Mouse (Mus musculus) heart, postnatal 25 days (tissue): Measurements from ENCODE around the gene Acin1. TPM values are rescaled to one million over a fixed set of nuclear protein-coding genes. Genes with fewer than 3 reads are reported as not detected.
A peak's percentile ranks its signal among the peaks of the same experiment; 100 is the strongest.
"Not testable (repeated sequence)": the region's sequence is repeated elsewhere in the genome, so short reads cannot be mapped to it uniquely, and the experiment has no call there.

Experiments
- DNase-seq: peaks from one replicate; pipeline ENCODE4 v3.0.0; 2022; ENCODE audit warnings: low spot score
- intact Hi-C: fragments of 180-260 bp; cut with DNase I; formaldehyde crosslinking; loops from one replicate; pipeline ENCODE4 v1.15.1; 2025
- total RNA-seq, 2 experiments: library from RNA; stranded (reverse); gene quantifications; 2 replicates each; pipeline ENCODE4 v1.2.3; 2021

The Acin1 gene
- total RNA-seq, 2 experiments from 2014 or later: 78.7 to 80.9 TPM

DNA sequence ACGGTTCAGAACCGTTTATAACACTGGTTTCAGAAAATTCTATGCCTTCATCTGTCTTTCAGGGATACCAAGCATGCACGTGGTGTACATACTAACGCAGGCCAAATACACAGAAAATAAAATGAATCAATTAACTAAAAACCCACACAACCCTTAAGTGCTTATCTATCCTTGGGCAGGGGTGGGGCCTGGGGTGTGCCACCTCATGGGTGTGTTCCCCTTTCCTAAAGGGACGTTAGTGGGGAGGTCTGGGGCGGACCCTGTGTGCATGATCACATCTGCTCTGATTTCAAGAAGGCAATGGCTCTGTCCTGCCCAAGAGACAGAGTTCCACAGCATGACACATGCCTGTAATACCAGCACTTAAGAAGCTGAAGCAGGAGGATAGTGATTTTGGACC, 63.4 kb downstream of the Acin1 start:
- intact Hi-C loops: no loop called here
- no peak for DNase-seq

DNA sequence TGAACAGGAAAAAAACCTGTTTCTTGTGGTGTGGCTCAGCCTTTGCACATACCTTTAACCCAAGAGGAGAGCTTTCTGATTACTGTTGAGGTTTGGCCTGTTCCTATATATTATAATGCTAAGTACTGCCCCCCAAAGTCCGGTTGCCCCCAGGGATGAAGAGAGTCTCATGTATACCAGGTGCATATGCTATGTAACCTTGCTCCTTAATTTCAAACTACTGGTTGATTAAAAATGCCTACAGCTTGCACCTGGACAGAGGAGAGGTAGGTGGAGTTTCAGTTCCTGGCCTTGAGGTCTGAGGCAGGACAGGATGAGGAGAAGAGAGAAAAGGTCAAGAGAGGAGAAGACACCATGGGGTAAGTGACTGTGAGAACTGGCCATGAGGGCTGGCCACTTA, 65.6 kb downstream of the Acin1 start, which contains the start of gene Psmb11:
Gene Psmb11 (plus strand): TSS at position 301 of the 400 bp plus-strand sequence.
- intact Hi-C loops: no loop called here
- DNase-seq: no peak

DNA sequence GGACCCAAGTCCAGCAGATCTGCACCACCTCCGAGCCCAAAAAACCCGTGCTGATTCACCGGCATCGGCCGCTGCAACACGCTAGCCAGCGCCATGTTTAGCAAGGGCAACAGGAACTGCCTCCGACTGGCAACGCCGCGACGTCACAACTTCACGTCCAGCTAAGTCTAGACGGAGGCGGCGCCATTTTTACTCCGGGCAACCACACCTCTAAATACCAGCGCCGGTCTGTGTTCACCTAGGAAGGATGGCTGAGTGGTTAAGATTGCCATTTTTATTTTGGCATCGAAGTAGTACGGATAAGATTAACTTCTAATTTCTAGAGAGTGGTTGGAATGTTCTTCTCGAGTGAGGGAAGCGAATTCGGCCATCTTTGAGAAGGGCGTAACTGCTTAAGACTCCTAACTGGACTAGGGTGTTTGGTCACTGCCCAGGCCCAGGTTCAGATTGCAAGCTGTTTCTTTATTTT, 68.8 kb downstream of the Acin1 start, which contains the start of gene Psmb5:
Gene Psmb5 (minus strand): TSS at position 126 of the 469 bp plus-strand sequence.
- intact Hi-C loops: no loop called here

DNA sequence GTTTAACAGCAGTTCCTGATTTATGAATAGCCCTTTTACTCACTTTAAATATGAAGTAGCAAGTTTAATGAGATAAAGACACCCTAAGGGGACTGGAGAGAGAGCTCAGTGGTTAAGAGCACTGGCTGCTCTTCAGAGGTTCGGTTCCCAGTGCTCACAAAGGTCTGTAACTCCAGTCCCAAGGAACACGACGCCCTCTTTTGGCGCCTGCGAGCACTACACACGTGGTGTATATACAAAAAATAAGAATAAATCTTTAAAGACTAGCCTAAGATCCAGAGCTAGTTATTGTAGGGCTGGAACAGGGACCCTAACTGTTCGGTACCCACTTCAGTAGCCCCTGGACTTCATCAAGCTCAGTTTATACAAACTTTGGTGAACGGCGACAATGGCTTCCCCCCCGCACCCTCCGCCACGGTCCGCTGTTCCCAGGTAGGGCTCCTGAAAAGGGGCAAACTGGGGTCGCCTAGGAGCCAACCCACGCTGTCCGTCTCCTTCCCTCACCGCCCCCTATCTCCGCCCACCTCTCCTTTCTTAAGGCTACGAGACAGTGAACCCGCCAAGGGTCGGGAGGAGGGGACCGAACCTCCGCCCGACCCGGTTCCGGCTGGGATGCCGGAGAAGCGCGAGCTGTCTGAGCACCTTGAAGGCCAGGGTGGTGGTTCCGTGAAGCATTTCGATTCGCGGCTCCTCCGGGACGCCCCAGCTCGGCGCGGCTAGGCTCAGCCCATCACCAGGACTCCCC, 69.4 kb downstream of the Acin1 start:
- intact Hi-C loops: no loop called here
- DNase-seq: no peak

More for the DNA sequence above, 68.8 kb downstream of the Acin1 start, which contains the start of gene Psmb5:
- DNase-seq: peak; percentile 77

DNA sequence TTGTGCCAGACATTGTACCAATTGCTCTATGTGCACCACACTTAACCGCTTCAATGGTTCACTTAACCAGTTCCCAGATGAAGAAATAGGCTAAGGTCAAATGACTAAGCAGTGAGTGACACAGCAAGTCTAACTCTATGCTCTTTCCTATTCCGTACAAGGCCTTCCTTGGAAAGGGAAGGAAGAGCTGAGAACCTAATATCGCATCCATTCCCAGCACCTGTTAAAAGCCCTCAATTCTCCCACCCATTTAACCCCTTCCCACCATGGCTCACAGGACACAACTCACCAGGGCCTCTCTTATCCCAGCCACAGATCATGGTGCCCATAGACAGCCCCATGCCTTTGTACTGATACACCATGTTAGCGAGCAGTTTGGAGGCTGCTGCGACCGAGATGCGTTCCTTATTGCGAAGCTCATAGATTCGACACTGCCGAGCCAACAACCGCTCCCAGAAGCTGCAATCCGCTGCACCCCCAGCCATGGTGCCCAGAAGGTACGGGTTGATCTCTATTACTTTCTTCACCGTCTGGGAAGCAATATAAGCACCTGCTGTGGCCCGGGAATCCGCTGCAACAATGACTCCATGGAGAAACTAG, 70.4 kb downstream of the Acin1 start:
- no peak for DNase-seq
- intact Hi-C loops: no loop called here

DNA sequence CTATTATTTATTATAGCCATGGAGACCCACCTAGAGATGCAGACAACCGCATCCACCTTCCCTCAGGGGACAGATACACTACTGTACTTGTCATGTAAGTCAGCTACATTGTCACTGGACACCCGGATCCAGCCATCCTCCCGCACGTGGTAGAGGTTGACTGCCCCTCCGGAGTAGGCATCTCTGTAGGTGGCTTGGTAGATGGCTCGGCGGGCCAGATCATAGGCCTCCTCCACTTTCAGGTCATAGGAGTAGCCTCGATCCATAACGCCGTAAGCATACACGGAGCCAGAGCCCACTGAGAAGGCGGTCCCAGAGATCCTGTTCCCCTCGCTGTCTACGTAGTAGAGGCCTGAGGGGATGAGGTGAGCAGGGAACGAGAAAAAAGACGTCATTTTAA, 72.6 kb downstream of the Acin1 start:
- DNase-seq, intact Hi-C loops: not testable (repeated sequence)

DNA sequence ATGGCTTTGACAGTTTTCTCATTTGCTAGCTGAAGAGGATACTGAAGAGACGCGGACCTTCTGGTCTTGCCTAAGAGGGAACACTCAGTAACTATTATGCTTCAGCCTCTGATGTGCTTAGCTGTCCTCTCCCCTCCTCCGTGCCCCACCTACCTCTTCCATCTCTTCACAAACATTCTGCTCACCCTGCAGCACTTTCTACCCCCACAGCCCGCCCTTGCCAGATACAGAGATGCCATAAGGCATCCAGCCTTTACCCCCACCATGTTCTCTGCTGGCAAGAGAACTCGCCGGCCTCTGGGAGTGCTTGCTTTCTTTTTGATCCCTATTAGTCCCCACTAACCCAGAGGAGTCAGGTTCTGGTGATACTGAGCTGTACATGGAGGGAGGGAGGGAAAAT, 76.1 kb downstream of the Acin1 start:
- DNase-seq: no peak
- intact Hi-C loops: no loop called here

DNA sequence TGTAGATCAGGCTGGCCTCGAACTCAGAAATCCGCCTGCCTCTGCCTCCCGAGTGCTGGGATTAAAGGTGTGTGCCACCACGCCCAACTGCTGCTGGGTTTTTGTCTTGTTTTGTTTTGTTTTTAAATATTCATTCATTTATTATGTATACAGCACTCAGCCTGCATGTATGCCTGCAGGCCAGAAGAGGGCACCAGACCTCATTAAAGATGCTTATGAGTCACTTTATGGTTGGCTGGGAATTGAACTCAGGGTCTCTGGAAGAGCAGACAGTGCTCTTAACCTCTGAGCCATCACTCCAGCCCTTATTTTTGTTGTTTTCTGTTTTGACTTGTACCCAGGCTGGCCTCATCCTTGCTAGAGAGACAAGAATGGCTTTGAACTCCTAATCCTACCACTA, 76.8 kb downstream of the Acin1 start:
- no peak for DNase-seq
- intact Hi-C loops: no loop called here

DNA sequence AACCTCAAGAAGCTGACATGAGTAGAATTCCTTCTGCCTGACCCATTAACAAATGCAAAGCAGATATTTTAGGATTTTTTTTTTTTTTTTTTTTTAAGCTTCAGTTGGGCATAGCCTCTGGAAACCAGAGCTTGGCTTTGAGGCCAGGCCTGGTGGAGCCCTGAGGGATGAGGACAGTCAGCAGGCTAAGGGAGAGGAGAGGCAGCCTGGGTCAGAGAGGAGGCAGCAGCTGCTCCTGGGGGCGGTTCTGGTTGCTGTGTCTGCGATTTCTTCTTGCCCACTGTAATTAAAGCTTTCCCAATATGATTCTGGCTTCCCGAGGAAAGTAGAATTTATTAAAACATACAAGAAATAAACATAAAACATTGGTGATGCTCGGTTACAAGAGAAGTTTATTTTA, 77.5 kb downstream of the Acin1 start:
- intact Hi-C loops: no loop called here
- DNase-seq: no peak

DNA sequence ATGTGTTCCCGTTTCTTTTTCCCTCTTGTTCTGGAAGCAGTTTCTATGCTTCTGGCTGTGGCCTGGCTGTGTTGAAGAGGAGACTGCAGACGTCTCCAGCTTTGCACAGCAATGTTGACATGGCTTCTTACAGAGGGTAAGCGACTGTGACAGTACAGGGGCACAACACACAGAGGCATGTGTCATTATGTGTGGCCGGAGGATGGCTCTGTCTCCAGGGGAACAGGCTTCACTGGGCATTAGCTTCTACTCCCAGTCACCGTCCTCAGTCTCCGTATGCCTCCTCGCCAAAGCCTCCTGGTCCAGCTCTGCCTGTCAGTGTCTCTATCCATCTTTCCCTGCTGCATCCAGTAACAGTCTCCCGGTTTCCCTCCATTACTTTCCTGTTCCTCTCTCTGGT, 79.5 kb downstream of the Acin1 start:
- intact Hi-C loops: no loop called here
- DNase-seq: no peak

DNA sequence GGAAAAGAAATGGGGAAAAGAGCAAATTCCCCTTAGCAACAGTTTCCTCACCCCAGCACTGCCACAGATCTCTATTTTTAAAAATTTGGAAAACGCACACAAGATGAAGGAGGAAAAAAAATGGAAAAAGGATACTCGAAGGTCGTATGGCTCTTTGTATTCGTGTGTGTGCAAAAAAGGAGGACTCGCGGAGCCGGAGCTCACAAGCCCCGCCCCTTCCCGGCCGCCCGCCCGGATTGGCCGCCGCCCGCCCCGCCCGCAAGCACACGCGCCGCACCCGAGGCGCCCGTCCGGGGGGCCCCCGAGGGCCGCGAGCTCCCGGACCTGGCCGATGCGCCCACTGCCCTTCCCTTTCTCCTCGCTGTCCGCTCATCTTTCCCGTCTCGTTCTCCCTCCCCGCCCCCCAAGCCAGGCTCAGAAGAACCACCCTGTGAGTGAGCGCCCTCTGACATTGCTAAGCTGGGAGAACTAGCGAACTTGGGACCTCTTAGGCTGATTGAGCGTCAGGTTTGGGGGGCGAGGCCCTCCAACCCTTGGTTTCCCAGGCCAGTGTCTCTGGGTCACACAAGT, 80.9 kb downstream of the Acin1 start, which contains the start of gene 4931414P19Rik:
Gene 4931414P19Rik (minus strand): TSS at position 242 of the 570 bp plus-strand sequence.
- intact Hi-C loops: no loop called here
- peak; percentile 55 for DNase-seq

DNA sequence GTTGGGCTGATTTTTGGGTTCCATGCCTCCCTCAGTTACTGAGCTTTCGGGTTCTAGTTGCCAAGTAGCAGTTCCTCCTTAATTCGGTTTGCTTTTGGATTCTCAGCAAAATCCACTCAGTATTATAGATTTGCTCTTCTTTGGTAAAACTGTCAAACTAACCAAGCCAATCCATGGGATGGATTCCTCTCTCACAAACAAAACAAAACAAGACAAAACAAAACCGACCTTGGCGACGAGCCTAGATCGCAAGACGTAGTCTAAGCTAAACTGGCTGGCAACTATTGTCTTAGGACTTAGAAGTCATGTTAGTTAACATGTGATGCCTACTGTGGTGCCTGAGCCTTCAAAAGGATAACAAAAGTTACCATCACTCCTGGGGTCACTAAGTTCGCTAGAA, 83.0 kb downstream of the Acin1 start:
- no peak for DNase-seq
- intact Hi-C loops: no loop called here

DNA sequence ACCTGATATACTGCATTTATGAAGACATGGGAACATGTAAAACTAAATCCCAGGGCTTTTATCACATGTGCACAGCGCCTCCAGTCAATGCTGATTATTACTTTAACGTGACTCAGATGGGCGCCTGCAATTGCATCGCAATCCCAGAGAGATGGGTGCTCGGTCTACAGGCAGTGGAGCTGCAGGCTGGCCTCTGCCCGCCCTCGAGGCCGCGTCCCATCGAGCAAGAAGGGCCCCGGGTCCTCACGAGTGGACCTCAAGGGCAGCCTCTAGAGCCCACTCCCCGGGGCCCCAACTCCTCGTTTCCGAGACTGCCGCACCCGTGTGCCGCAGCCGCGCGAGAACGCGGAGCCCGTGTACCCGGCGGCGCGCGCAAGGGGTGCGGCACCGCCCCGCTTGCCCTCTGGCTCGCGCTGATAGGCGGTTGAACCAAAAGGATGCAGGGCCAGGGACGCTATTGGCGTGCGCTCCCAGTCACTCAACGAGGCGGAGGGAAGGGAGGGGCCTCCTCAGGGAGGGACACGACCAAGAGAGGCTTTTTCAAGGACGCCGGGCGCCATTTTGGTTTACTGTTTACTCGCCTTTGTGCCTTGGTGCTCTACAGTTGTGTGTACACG, 83.6 kb downstream of the Acin1 start:
- intact Hi-C loops: no loop called here
- peak; percentile 96 for DNase-seq

DNA sequence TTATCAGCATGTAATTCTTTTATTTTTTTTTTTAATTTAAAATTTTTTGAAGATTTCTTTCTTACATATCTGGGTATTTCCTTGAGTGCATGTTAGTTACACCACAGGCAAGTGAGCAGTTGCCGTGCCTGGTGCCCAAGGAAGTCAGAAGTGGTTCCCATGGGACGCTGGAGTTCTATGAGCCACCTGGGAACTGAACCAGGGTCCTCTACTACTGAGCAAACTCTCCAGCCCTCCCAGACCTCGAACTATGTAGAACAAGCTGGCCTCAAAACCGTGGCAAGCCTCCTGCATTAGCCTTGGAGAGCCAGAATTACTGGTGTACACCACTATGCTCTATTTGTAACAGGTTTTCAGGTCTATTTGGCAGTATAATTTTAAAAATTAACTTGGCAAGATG, 84.1 kb downstream of the Acin1 start:
- intact Hi-C loops: no loop called here

DNA sequence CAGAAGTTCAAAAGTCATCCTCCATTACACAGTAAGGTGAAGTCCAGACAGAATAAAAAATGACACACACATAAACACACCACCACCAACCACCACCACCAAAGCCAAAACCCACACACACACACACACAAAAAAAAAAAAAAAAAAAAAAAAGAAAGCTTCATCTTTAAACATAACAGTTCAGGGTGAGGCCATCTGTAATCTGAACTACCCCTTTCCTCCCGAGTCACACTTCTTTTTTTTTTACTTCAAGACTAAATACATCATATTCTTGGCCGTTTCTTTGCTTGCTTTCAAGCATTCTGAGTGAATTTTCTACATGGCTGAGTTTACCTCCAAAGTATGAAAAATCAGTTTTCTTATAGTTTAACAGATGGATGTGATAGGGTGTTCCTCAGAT, 85.1 kb downstream of the Acin1 start:
- intact Hi-C loops: no loop called here
- DNase-seq: no peak

More for the DNA sequence above, 84.1 kb downstream of the Acin1 start:
- no peak for DNase-seq

DNA sequence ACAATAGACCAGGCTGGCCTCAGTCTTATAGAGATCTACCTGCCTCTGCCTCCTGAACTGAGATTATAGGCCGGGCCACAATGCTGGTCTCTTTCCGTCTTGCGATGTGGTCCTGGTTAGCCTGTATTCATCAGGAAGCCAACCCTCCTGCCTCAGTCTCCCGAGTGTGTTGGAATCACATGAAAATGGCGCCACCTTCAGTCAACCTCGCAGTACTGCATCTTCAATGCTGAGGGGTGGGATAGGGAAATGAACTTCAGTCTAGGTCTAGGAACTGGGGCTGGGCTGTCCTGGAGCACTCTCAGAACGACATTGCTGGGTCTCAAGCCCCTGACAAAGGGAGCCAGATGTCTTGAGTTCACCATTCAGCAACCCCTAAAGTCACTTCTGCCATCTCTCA, 89.6 kb downstream of the Acin1 start:
- intact Hi-C loops: loop anchor here (2.0 kb wide), 1 partner anchor 14 kb away; no protein-coding TSS in a partner anchor
- DNase-seq: no peak

DNA sequence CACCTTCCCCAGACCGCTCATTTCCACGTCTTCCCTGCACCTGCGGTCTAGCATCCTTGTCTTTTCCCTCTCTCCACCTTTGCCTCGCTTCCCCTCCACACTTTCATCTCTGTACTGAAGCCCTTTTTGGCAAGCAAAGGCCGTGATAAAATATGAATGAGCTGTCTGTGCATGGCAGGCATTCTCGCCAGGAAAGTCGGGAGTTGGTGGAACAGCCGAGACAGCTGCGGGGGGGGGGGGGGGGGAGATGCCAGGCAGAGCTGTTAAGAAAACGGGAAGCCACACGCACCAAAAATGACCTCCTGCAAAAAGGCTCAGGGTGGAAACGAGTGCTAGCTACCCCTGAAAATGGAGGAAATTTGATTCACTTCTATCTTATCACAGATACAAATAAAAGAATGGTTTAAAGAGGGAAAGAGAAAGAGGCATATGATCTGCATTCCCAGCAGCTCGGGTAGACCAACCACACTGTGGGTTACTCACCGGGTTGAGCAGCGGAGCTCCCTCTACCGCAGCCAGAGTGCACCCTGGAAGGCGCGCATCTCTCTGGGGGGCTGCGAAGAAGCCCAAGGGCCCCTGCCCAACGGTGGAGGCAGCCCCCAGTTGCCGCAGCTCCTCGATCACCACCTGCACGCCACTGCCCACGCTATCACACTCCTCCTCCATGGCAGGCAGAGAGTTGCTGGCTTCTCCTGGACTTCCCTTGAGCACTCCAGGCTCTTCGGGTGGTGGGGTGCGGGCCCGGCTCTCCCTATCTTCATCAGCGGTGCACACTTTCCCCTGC, 91.9 kb downstream of the Acin1 start:
- no peak for DNase-seq
- intact Hi-C loops: no loop called here

DNA sequence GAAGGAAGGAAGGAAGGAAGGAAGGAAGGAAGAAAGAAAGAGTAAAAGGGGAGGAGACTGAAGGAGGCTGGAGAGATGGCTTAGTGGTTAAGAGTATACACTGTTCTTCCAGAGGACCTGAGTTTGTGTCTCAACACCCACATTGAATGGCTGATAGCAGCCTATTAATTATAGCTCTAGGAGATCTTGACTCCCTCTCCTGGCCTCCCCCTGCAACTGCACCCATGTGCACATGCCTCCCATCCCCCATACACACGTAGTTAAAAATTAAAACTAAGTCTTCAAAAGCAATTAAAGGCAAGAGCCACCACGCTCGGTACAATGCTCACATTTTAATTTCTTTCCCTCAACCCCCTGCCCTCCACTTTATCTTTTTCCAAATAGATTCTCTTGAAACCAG, 92.7 kb downstream of the Acin1 start:
- intact Hi-C loops: no loop called here
- no peak for DNase-seq

DNA sequence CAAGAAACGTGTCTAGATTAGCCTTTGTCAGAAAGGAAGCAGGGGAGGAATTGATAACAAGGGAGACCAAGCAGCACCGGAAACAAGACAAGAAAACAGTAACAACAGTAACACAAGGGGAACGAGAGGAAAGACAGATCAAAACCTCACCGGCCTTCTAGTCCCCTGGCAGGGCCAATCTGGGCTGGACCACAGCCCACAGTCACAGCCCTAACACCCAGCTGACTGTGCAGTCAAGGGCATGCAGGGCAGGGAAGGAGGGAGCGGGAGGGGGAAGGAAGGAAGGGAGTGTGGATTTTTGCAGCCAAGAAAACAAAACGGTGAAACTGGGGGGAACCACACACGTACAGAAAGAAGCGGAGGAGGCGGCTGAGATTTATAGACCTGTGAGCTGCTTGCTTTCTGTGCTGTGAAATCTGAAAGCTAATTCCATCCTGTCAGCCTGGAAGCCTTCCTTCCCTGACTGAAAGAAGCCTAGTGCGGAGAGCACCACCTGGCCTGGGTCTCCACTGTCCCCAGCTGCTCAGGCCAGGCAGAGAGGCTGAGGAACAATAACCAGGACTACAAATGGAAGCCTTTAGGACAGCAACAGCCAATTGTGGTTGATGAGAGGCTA, 94.3 kb downstream of the Acin1 start:
- intact Hi-C loops: no loop called here

More for the DNA sequence above, 94.3 kb downstream of the Acin1 start:
- no peak for DNase-seq
